Mouse (Mus musculus) kidney, postnatal 14 days (tissue): Measurements from ENCODE around the gene Grm4.

Source experiments
- DNase-seq: peaks from one replicate; pipeline ENCODE4 v3.0.0; 2022; ENCODE audit warnings: mixed read lengths

The Grm4 gene

DNA sequence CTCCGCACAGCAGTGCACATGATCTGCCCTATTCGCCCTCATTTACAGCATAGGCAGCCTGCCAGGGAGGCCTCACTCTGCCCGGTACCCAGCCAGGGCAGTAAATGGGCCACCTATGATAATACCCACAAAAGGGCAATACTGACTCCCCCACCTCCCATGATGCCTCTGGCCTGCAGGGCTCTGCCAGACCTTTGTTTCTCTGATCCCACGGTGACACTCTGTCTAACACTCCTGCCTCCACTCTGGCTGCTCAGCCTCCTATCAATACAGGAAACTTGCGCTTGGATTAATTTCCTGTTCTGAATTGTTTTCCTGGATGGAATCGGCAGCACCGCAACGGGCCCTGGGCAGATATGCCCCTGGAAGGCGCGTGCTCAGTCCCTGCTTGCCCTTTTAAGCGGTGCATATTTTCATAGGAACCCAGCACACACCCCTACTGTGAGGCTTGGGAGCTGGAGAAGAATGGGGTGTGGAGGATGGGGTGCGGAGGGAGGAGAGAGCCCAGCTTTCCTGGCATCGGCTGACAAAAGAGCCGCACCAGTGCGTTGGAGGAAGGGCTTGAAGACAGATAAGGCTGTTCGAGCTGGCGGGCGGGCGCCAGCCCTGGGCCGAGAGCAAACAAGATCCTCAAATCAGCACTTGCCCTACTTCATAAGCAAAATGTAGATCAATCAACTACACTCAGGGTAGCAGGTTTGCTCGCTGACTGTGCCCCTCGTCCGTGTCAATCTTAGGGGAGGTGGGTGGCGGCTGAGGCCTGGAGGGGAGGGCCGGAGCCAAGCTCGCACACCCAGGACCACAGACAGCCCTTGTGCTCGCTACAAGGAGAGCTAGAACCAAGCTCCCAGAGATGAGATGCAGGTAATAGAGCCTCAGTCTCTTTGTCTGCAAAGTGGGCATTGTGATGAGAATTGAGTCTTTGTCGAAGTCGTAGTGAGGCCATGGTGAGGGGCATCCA lies 40.8 kb downstream of the Grm4 start:
- DNase-seq, result no peak

DNA sequence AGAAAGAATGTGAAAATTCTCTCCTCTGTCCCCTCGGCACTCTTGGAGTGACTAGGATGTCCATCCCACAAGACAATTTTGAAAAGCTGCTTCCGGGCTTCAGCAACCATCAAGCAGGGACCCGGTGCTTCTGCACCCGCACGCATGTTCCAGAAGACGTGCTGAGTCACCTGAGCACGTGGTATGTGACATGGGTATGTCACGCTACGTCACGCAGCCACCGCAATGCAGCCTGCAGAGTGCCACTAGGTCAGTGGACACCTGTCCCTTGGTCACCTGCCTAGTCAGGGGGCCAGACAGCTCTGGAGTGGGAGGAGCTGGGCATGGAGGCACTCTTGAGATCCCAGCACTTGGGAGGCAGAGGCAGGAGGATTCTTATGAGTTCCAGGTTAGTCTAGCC lies 45.6 kb downstream of the Grm4 start:
- no peak for DNase-seq

DNA sequence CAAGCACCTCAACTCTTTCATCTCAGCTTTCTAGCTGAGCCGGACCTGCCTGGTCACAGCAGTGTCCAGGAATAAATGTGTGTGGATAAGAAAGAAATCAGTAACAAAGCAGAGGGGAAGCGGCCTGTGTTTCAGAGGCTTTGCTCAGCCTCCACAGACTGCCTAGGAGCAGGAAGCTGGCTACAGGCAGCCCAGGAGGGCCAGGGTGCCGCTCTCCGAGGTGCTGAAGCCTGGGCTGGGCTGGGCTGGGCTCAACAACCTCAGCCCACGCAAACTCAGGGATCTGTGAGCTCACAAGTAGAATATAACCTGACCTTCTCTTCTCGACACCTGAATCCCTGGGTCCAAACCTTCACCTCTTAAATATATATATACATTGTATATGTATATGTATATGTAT lies 54.6 kb downstream of the Grm4 start:
- DNase-seq, result peak; percentile 76

DNA sequence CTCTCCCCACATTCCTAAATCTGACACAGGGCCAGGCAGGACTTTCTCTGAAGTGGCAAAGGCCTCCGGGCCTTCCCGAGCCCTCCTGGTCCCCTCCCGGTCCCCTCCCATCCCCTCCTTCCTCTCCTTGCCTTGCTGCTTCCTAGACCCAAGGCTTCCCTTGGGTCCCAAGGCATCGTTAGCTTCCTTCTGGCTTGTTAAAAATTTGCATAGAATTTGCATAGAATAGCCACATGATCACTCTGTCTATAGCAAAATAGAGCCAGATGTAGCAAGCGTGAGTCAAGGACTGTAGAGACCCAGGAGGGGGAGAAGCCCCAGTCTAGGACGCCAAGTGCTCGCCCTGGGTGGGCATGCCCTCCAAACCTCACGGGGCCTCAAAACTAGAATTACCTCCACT lies 55.3 kb downstream of the Grm4 start:
- DNase-seq, result no peak

DNA sequence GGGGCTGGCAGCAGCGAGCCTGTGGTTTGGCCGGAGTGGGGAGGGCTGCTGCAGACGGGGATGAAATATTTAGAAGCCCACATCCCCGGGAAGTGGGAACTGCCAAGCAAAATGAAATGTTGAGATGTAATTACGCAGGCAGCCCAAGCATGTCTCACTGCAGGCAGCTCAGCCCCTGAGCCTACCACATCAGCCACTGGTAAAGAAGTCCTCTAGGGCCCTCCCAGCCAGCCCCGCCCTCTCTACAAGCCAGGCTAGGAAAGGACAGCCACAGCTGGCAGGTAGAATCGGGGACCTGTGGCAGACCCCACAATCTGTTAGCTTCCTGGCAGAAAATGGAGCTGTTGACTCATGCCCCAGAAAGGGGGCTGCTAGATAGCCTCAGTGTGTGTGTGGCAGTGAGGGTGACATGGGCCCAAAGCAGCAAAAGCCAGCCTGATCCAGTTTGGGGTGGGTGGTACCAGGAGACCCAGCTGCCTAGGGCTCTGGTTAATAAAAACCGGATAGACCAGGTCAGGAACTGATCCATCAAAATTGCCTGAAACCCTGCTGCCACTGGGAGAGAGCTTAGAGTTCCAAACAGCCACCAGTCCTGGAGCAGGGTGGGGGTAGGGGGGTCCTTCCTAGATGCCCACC lies 56.8 kb downstream of the Grm4 start:
- peak; percentile 13 for DNase-seq

DNA sequence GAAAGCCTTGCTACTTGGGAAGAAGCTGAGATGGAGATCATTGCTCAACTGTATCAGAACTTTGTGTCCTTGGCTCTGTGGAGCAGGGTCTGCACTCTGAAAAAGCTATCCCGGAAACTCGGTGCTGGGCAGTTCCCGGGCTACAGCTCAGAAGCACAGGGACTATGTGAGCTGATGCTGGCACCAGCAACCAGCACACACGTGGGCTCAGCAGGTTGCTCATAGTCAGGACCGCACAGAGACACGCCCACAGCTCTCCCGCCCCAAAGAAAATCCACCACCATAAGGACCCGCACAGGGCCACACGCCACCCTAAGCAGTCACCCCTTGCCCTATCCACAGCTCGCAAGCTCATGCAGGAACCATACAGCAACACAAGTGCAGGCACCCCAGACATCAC lies 61.2 kb downstream of the Grm4 start:
- DNase-seq, result no peak

DNA sequence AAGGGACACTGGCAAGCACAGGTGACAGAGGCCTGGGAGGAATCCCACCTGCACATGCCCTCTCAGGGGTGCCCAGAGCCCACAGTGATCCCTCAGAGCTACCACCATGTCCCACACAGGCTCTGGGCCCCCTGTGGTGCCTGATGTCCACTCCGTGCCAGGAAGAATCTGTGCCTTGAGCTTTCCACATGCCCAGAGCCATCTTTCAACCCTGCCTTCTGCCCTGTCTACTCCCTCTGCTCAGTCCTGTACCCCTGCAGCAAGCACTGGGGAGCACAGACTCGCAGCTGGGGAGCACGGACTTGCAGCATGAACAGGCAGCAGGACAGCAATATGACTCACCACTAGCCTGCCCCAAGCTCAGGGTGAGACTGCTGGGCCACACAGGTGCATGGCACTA lies 62.0 kb downstream of the Grm4 start:
- no peak for DNase-seq

DNA sequence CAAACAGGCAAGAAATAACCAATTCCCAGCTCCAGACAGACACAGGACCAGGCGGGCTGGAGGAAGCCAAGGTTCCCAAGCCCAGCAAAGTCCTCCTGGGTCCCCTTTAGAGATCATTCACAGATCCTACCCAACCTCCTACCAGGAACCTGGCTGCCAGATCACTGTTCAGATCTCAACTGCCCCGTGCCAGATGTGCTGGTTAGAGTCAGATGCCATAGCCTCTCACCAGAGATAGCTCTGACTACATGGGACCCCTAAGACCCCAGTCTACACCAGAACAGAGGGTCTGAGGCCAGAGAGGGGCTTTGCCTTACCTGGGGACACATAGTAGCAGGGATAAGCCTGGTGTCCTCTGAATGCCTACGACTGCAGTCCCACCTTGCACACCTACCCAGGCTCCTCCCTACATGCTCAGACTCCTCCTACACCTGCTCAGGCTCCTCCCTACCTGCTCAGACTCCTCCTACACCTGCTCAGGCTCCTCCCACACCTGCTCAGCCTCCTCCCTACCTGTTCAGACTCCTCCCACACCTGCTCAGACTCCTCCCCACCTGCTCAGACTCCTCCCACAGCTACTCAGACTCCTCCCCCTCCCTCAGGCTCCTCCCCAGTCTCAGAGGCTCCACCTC lies 63.2 kb downstream of the Grm4 start:
- DNase-seq, result no peak

DNA sequence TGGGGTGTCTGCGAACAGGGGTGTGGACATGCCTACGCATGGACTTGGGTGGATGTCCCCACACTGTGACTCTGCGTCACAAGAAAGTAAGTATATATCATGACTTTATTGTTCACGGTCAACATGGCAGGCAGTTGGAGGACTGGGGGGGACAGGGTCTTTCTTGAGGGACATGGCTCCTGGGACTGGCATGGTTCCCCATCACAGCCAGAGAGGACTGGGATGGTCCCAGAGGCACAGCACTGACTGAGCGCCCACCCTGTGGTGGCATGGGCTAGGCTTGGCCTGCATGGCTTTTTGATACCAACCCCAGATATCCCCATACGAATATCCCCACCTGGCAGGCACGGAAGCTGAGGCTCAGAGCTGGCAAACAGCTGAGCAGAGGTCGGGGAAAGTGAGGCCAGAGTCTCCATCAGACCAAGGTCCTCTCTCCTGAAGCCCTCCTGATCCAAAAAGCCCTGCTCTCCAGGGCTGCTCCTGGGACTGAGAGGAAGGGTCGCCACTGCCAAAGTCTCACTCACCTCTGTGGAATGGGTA lies 64.1 kb downstream of the Grm4 start:
- DNase-seq, result no peak

DNA sequence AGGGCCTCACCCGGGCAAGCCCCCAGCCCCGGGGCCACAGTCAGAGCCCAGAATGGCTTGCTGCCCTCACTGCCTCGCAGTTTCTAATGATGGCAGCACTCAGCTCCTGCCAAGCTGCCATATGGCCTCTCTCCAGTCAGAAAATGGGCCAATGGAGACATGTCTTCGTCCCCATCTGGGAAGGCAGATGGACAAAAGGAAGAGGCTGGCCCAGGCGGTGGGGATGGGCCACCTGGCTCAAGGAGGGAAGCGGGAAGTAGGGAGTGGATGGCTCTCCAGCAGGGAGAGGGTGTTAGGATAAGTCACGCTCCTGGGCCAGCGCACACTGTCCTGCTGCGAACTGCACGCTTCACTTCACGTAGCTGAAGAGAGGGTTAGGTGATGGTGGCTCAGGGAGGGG lies 64.8 kb downstream of the Grm4 start:
- DNase-seq, result no peak

DNA sequence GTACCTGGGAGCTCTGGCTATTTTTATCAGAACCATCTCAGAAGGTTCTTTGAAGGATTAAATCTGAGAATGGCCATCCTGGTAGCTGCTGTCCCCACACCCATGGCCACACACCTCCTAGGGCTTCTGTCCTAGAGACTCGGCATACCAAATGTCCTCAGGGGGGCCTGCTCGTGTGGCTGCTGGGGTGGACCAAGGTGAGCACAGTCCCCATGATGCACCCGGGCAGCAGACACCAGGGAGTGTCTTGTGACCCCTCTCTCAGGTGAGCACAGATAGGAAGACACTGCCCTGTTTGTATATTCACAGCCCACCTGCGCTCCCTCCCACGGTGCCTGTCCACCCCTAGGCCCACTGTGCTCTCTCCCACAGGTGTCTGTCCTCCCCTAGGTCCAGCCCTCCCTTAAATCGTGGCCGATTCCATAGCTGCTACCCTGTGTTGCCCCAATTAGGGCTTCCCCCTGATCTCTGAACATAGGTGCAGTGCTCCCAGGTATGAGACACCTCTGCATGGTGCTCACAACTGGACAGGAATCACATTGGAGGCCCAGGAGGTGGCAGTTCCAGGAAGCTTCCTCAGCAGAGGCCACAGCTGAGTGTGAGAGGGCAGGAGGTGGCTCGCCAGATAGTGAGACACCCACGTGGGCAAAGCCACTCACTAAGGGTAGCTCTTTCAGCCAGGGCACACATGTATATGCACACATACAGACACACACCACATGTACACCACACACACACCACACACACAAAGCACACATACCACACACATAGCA lies 66.0 kb downstream of the Grm4 start:
- no peak for DNase-seq

DNA sequence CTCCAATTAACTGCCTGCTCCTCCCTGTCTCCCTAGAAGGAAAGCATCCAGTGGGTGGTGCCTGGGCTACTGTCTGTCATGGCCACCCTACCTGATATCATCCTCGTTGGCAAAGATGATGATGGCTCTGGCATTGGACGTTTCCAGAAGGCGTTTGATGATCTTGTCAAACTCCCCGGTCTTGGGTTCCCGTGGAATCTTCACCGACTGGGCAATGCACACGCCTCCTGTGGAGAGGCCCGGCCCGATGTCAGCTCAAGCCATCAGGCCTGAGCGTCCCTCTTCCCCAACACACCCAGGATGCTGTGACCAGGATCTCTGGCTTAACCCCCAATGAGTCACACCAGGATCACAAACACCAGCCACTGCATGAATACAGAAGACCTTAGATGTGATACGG lies 66.8 kb downstream of the Grm4 start:
- DNase-seq, result no peak

DNA sequence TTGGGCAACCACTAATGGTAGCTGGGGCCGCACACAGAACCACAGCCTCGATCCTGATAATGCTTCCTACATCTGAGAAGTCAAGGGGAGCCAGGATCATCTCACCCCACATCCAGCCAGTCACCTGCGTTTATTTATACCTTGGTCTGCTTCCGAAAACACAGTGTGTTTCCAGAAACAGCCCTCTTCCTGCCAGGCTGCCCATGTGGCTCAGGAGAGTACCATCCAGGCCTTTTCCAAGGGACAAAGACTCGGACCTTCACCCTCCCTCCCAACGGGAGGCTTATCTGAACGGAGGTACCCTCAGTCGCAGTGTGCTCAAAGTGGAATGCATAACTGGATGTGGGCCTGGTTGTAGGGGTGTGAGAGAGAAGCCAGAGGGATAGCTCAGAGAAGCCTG lies 68.2 kb downstream of the Grm4 start:
- DNase-seq, result no peak

DNA sequence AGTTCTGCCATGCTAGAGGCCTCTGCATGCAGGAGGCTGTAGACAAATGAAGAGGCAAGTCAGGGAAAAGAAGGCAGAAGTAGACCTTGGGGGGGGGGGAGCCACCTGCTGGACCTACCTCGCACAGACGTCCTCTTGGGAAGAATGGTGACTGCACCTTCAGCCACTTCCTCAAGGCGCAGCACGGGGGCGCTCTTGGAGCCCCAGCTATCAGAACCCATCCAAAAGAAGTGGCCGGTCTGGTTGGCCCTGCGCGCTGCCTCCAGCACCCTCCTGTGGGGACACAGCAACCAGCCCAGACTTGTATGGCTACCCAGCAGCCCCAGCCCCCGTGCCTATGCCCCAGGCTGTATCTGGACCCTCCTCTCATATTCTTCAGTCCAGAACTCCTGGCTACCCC lies 69.4 kb downstream of the Grm4 start:
- no peak for DNase-seq

DNA sequence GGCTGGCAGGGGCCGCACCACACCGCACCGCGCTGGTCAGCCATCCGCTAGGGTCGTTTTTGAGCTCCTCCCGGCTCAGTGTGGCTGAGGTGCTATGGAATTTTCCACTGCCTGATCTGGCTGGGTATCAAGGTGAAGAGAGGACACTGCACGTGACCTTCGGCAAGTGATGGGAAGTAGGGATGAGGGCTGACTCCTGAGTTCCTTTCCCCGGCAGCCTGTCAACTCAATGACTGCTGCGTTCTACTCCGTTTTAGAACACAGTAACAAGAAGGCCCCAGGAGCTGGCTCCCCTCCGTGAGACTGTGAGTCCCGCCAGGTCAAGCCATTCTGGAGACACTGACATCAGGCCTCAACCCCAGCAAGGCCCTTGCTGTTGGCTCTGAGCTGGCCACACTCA lies 70.0 kb downstream of the Grm4 start:
- no peak for DNase-seq

DNA sequence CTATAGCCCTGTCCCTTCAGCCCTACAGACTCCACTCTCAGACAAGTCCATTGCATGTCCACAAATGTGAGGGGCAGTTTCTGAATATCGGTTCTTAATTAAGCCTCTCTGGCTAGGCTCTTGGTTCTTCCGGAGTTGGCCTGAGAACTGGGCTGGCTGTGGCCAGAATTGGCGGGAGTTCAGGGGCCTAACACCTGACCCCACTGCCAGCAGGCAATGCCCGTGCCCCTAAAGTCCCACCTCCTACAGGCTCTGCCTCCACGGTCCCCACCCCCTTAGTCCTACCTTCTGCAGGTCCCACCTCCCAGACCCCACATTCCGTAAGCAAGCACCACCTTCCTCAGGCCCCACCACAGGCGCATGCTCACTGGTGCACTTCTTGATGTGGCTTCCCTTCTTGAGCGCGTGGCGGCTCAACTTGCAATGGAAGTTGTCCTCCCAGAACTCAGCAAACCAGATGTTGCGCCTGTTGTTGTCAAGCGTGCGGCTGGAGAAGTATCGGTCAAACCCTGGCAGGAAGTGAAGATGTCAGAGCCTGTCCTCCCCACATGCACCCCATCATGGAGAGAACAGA lies 71.4 kb downstream of the Grm4 start:
- DNase-seq, result no peak

DNA sequence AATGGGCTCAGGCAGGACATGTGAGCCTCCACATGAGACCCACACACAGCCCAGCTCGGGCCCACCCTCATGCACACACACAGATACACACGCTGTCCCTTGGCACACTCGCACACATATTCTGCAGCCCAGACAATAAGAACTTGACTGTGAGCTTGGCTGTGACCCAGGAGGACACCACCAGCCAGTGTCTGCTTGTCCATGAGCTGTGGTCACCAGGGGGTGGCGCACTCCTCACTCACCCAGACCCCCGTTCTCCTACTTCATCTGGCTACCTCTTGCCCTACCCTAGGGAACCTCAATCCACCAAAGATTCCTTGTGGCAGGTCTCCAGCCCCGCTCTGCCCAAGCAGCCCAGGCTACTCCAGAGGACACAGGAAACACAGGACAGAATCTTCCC lies 72.5 kb downstream of the Grm4 start:
- DNase-seq, result no peak

DNA sequence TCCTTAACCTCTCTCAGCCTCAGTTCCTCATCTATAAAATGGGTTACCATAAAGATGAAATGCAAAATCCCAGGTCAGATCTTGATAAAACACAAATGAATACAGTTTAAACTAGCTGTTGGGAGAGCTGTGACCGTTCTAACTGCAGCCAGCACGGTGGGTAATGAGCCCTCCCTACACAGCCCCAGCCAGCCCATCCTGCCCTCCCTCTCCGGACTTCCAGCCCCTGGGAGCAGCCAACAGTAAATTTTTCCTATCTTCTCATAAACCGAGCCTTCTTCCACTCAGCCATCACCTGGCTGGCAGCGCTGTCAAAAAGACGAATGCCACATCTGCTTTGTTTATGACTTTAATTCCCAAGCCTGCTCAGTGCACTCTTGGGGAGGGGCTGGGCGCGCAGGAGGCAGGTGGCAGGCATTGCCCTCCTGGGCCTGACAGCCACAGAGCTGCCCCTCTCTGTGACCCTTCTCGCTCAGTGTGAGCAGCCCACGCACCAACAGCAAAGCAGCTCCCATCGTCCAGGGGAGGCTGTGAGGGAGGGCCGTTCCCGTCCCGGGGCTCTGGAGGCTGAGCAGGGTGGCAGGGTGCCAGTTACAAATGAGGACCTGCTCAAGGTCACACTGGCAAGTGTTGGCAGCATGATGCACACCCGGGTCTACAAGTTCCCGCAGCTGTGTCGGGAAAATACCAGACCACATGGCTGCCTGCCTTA lies 75.7 kb downstream of the Grm4 start:
- DNase-seq, result peak; percentile 72

DNA sequence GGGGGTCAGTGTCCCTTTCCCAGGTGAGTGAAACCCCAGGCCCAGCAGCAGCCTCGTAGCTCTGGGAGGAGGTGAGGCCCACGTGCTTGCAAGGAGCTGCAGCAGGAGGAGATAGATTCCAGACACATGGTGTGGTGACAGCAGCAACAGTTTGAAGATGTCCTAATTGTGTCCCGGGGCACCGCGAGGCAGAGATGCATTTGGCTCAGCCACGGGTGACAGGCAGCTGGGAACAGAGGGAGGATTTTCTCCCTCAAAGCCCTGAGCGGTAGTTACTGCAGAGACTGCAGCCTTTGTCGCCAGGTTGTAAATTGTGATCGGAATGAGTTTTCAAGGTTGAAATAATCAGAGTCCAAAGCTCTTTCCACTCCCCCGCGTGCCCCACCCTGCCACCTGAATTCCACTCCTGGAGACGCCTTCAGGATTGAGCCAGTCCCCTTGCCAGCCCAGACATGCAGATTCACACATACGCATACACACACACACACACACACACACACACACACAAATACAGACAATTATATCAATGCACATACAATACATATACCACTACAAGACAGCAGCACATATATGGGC lies 78.6 kb downstream of the Grm4 start:
- DNase-seq, result no peak

DNA sequence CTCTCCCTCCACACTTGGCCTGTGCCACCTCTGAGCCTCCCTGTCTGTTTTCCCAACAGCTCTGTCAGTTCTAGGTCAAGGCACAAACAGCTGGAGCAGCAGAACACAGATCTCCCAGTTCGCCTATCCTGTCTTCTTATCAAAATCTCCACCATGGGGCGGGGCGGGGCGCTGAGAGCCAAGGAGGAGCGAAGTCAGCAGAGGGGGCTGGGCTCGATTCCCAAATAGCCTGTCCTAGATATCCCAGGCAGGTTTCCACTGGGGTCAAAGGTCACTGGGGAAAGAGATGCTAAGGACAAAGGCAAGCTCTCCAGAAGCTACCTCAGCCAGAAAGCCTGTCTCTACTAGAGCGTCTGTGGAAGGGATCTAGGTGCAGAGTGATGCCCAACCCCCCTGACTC lies 79.4 kb downstream of the Grm4 start:
- DNase-seq, result no peak

DNA sequence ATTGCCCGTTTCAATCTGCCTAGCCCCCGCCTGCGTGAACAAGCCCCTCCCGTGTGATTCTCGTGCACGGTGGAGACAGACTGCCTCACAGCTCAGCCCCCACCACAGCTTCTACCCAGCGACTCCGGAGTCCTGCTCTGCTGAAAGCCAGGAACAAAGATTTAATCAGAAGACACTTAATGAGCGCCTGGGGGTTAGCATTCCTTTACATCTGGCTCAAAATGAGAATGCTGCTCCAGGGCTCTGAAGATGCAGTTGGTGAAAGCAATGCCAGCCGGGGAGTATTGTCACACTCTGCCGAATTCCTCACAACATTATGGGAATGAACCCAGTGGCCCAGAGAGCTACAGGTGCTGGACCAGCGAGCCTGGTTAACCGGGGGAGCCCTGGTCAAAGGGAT lies 85.4 kb downstream of the Grm4 start:
- peak; percentile 14 for DNase-seq

DNA sequence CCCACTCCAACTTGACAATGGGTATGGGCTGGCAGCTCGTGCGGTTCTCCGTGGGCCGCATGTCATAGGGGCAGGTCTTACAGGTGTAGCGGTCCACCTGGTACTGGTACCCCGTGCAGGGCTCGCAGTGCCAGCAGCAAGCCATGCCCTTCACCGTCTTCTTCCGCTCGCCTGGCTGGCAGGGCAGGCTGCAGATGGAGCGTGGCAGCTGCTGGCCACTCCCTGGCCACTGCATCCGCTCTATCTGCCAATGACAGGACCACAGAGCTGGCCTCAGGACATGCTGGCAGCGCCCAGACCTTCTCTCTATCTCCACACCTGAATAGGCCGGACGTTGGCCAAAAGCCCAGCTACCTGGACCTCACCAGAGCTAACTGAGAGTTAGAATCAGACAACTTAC lies 86.0 kb downstream of the Grm4 start:
- peak; percentile 9 for DNase-seq
